Mouse (Mus musculus) olfactory bulb, adult 2 months (tissue): Measurements from ENCODE around the gene Cct6b.

Experiments
- CTCF ChIP-seq: fragments of 200-500 bp; IDR thresholded peaks from 2 replicates; pipeline ENCODE4 v1.5.1; 2012; ENCODE audit warnings: low read depth, mild to moderate bottlenecking, low read length, moderate library complexity; ENCODE audit not compliant: insufficient read depth
- POLR2A ChIP-seq: fragments of 200-500 bp; IDR thresholded peaks from 2 replicates; pipeline ENCODE4 v1.6.1; 2012; ENCODE audit warnings: mild to moderate bottlenecking, low read depth, low read length, moderate library complexity; ENCODE audit not compliant: insufficient read depth

- TF ChIP-seq CTCF (no peak), POLR2A (peak; percentile 85)
These were observed at the start of gene Cct6b, which contains the start of gene Zfp830 for GRCm38 (mm10) chr11:82763742-82764437.
